Mouse (Mus musculus): ENCODE measurements at regions not wholly inside any gene's neighbourhood (a gene's known extent, or its start where the extent isn't known, plus 50 kb on each side); places are given as distances from the start of the nearest gene placed in this dataset.

DNA sequence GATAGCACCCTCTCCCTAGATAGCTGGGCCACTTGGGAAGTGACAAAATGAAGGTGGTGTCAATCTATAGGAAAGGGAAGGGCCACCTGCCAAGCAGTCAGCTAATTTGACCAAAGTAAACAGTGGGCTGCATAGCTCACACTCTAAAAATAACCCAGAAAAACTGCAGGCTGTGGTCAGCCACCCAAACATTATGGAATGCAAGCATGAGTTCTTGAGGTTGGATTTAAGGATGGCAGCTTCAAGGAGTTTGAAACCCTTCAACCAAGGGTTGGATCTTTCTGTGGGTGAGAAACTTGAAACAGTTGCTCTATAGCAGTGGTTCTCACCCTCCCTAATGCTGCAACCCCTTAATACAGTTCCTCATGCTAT lies 285.2 kb downstream of the Wdr11 start:
- no peak overlapping the region for H3K4me2 ChIP-seq
- H3K4me1 ChIP-seq (replicated peaks) = no peaks in the 10 kb centered on the region
- no peak overlapping the region for H3K4me3 ChIP-seq (replicated peaks)
- ATAC-seq (ENCODE audit: insufficient read depth) = no peak
- no peaks in the 10 kb centered on the region for H3K36me3 ChIP-seq (replicated peaks)
- H3K27me3 ChIP-seq = no peaks in the 10 kb centered on the region
- H3K9me3 ChIP-seq (replicated peaks) = no peaks in the 10 kb centered on the region
- no peak overlapping the region for H3K27ac ChIP-seq (replicated peaks)
- H3K9ac ChIP-seq = no peak overlapping the region

DNA sequence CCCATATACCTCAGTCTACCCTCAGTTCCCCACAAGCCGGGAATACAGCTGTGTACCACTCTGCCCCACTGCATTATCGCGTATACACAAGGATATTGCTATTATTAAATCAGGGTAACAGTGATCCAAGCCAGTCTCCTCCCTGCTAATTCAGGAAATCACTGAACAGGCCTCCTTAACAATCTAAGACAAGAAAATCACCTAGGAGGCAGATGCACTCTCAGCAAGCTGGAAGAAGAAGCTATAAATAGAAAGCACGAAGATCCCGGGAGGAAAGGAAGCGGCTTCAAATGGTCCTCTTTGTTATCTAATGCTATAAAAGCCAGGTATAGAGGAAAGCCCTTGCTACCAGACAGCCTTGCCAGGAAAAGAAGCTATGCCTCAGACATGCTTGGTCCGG lies 304.6 kb downstream of the Wdr11 start:
- no peaks in the 10 kb centered on the region for H3K36me3 ChIP-seq (replicated peaks)
- H3K4me2 ChIP-seq = no peak overlapping the region
- H3K27ac ChIP-seq (replicated peaks) = no peak overlapping the region
- H3K9me3 ChIP-seq (replicated peaks) = no peaks in the 10 kb centered on the region
- H3K27me3 ChIP-seq = no peaks in the 10 kb centered on the region
- H3K9ac ChIP-seq = no peak overlapping the region
- H3K4me1 ChIP-seq (replicated peaks) = no peaks in the 10 kb centered on the region
- no peak overlapping the region for H3K4me3 ChIP-seq (replicated peaks)
- WGBS (ENCODE audit: insufficient replicate concordance) = 59% methylated on average over 7 of the region's 7 CpGs
- ATAC-seq (ENCODE audit: insufficient read depth) = no peak

DNA sequence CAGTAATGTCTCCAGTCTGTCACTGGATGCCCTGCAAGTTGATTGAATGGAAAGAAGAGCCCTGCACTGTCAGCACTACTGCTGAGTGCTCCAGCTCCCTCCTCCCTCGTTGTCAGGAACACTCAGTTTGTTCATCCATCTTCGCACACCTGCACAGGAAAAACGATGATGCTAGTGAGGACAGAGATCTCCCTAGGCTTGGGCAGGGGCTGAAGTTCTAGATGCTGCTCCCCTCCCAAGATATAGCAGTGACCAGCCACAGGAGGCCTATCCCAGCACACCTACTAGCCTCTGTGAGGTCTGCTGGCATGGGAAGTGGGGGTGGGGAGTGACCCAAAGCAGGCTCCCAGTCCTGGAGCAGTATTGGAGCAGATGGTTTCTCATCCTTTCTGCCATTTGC lies 305.8 kb downstream of the Wdr11 start:
- Histone ChIP-seq H3K9ac (no peak overlapping the region), H3K9me3 (replicated peaks) (no peaks in the 10 kb centered on the region), H3K4me3 (replicated peaks) (no peak overlapping the region), H3K4me2 (no peak overlapping the region), H3K4me1 (replicated peaks) (no peaks in the 10 kb centered on the region), H3K36me3 (replicated peaks) (no peaks in the 10 kb centered on the region), H3K27ac (replicated peaks) (no peak overlapping the region), H3K27me3 (no peaks in the 10 kb centered on the region)
- WGBS (ENCODE audit: insufficient replicate concordance) = 53% methylated on average over 3 of the region's 3 CpGs
- ATAC-seq (ENCODE audit: insufficient read depth) = no peak

DNA sequence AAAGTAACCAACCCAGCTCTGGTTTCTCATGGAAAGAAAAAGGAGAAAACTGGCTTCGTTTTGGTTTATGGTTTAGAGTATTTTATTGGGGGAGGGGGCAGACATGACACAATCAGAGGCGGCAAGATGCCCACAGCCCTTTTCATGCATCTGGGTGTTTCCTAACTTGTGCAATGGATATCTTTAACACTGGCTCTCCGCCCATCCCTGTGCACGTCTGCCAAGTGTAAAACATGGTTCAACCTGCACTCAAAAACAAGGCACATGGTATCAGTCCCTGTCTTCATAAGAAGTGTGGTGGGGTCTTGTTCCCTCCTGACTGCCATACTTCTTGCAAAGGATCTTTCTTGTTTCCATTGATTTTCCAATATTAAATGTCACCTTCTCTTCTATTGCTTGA lies 310.6 kb downstream of the Wdr11 start:
- H3K27me3 ChIP-seq = no peaks in the 10 kb centered on the region
- no peaks in the 10 kb centered on the region for H3K4me1 ChIP-seq (replicated peaks)
- no peak overlapping the region for H3K27ac ChIP-seq (replicated peaks)
- no peak for ATAC-seq (ENCODE audit: insufficient read depth)
- H3K9me3 ChIP-seq (replicated peaks) = no peaks in the 10 kb centered on the region
- no peak overlapping the region for H3K9ac ChIP-seq
- no peak overlapping the region for H3K4me3 ChIP-seq (replicated peaks)
- H3K36me3 ChIP-seq (replicated peaks) = no peaks in the 10 kb centered on the region
- WGBS (ENCODE audit: insufficient replicate concordance) = 51% methylated on average over 4 of the region's 4 CpGs
- no peak overlapping the region for H3K4me2 ChIP-seq

DNA sequence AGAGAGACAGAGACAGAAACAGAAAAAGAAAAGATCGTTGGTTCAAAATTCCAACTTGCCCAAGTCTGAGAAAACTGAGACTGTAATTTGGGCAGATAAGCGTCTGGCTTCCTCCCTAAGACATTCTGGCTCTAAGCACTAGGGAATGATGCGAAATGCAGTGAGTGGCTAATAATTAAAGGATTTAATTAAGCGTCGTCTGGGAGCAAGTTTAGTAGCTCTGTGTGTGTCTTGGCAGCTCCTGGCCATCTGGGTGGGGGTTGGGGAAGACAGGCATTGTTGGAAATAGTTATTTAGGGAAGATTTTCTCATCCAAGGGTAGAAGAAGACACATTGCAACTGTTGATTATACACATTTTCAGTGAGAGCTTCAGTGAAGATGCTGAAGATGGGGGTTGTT lies 311.5 kb downstream of the Wdr11 start:
- H3K4me3 ChIP-seq (replicated peaks) = no peak overlapping the region
- WGBS (ENCODE audit: insufficient replicate concordance) = 57% methylated on average over 5 of the region's 5 CpGs

DNA sequence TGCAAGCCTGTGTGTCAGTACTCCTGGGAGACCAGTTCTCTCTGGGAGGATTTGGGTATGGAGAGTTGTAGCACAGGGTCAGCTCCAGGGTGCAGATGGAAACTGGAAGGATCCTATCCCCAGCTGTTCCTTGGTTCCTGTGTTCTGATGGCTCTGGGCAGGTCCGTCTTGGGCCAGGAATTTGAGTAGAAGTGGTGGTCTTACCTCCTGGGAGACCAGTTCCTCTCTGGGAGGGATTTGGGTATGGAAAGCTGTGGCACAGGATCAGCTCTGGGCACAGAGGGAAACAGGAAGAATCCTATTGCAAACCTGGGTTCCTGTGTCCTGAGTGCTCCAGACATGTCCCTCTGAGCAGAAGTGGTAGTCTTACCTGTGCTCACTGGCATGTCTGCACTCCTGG lies 314.5 kb downstream of the Wdr11 start:
- H3K4me2 ChIP-seq = no peak overlapping the region
- H3K4me3 ChIP-seq (replicated peaks) = no peak overlapping the region
- H3K9me3 ChIP-seq (replicated peaks) = no peaks in the 10 kb centered on the region
- H3K36me3 ChIP-seq (replicated peaks) = no peaks in the 10 kb centered on the region
- no peak overlapping the region for H3K27ac ChIP-seq (replicated peaks)
- no peaks in the 10 kb centered on the region for H3K27me3 ChIP-seq
- H3K9ac ChIP-seq = no peak overlapping the region
- ATAC-seq (ENCODE audit: insufficient read depth) = no peak
- no peaks in the 10 kb centered on the region for H3K4me1 ChIP-seq (replicated peaks)
- WGBS (ENCODE audit: insufficient replicate concordance) = 37% methylated on average over 1 of the region's 1 CpGs

More for the DNA sequence above, 311.5 kb downstream of the Wdr11 start:
- no peaks in the 10 kb centered on the region for H3K4me1 ChIP-seq (replicated peaks)
- no peaks in the 10 kb centered on the region for H3K9me3 ChIP-seq (replicated peaks)
- no peak overlapping the region for H3K4me2 ChIP-seq
- H3K36me3 ChIP-seq (replicated peaks) = no peaks in the 10 kb centered on the region
- no peak for ATAC-seq (ENCODE audit: insufficient read depth)
- no peaks in the 10 kb centered on the region for H3K27me3 ChIP-seq
- H3K27ac ChIP-seq (replicated peaks) = no peak overlapping the region
- no peak overlapping the region for H3K9ac ChIP-seq

DNA sequence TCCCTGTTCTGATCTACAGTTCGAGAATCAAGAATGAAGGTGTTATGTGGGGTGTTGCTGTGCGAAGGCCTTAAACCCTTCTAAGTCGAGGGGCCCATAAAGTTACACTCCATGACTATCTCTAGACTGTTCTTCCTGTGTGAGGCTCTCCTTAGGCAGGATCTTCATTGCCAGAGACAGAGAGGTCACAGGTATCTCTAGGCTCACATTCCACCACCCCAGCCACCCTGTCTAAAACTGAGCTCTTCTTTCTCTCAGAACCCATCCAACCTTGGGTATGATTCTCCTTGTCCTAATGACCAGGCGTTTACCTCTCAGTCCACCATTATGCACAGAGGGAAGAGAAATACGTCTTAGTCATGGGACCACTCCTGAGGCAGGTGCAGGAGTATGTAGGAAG lies 317.2 kb downstream of the Wdr11 start:
- H3K4me2 ChIP-seq = no peak overlapping the region
- H3K27me3 ChIP-seq = no peaks in the 10 kb centered on the region
- no peaks in the 10 kb centered on the region for H3K36me3 ChIP-seq (replicated peaks)
- H3K9me3 ChIP-seq (replicated peaks) = no peaks in the 10 kb centered on the region
- no peak overlapping the region for H3K9ac ChIP-seq
- no peaks in the 10 kb centered on the region for H3K4me1 ChIP-seq (replicated peaks)
- no peak for ATAC-seq (ENCODE audit: insufficient read depth)
- no peak overlapping the region for H3K27ac ChIP-seq (replicated peaks)
- no peak overlapping the region for H3K4me3 ChIP-seq (replicated peaks)
- WGBS (ENCODE audit: insufficient replicate concordance) = 66% methylated on average over 5 of the region's 5 CpGs

DNA sequence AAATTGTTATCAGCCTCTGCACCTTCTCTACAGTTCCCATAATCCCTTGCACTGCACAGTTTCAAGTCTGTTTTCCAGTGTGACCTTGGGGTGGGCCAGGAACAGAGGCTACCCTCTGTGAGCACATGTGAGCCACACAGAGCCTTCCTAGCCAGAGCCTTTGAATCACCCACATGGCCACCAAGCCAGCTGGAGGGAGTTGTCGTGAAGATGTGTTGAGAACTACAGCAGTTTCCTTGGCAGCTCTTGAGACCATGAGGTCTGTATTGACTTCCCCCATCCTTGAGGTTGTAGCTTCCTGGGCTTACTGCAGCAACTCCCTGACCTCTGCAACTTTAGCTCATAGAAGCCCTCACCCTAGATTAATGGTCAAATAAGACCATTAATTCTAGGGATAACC lies 318.1 kb downstream of the Wdr11 start:
- Histone ChIP-seq H3K9me3 (replicated peaks) (no peaks in the 10 kb centered on the region), H3K27me3 (no peaks in the 10 kb centered on the region), H3K4me3 (replicated peaks) (no peak overlapping the region), H3K27ac (replicated peaks) (no peak overlapping the region), H3K36me3 (replicated peaks) (no peaks in the 10 kb centered on the region), H3K4me1 (replicated peaks) (no peaks in the 10 kb centered on the region), H3K9ac (no peak overlapping the region), H3K4me2 (no peak overlapping the region)
- 59% methylated on average over 1 of the region's 1 CpGs for WGBS (ENCODE audit: insufficient replicate concordance)
- ATAC-seq (ENCODE audit: insufficient read depth) = no peak

DNA sequence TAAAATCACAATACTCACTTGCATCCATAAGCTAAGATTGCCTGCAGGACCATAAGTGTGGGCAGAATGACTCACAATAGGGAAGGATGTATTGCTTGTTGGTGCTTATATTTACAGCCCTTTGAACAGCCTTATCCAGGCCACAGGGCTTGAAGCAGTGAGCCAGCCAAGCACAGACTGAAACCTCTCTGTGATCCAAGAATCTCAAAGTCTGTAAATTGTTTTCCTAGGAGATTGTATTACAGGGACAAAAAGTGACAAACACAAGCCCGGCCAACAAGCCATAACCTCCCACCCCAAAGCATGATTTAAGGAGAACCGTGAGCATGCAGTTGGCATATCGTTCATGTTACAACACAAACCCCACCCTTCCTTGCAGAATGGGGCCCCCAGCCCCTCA lies 319.2 kb downstream of the Wdr11 start:
- Histone ChIP-seq H3K27ac (replicated peaks) (no peak overlapping the region), H3K4me3 (replicated peaks) (no peak overlapping the region), H3K4me2 (no peak overlapping the region), H3K4me1 (replicated peaks) (no peaks in the 10 kb centered on the region), H3K9ac (no peak overlapping the region), H3K27me3 (no peaks in the 10 kb centered on the region), H3K9me3 (replicated peaks) (no peaks in the 10 kb centered on the region), H3K36me3 (replicated peaks) (no peaks in the 10 kb centered on the region)
- 17% methylated on average over 3 of the region's 3 CpGs for WGBS (ENCODE audit: insufficient replicate concordance)
- no peak for ATAC-seq (ENCODE audit: insufficient read depth)

DNA sequence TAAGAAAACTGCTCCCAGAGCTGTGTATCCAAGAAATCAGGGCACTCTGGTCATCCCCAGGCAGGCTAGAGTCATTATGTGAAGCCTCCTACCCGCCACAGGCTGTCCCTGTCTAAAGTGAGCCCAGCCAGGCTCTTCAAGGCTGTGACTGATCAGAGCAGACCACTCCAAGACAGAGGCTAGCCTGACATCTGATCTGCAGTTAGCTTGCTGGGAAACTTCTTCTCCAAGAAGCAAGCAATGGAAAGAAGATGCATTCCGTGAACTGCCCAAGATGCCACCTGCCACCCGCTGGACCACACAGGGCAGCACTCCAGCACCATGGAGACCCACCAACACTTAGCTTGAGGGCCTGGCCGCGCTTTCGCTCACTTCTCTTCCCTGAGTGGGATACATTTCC lies 323.2 kb downstream of the Wdr11 start:
- H3K27ac ChIP-seq (replicated peaks) = no peak overlapping the region
- no peaks in the 10 kb centered on the region for H3K27me3 ChIP-seq
- no peaks in the 10 kb centered on the region for H3K9me3 ChIP-seq (replicated peaks)
- no peaks in the 10 kb centered on the region for H3K36me3 ChIP-seq (replicated peaks)
- WGBS (ENCODE audit: insufficient replicate concordance) = 68% methylated on average over 6 of the region's 6 CpGs
- no peak overlapping the region for H3K9ac ChIP-seq
- no peaks in the 10 kb centered on the region for H3K4me1 ChIP-seq (replicated peaks)
- no peak overlapping the region for H3K4me2 ChIP-seq
- no peak overlapping the region for H3K4me3 ChIP-seq (replicated peaks)
- ATAC-seq (ENCODE audit: insufficient read depth) = no peak

DNA sequence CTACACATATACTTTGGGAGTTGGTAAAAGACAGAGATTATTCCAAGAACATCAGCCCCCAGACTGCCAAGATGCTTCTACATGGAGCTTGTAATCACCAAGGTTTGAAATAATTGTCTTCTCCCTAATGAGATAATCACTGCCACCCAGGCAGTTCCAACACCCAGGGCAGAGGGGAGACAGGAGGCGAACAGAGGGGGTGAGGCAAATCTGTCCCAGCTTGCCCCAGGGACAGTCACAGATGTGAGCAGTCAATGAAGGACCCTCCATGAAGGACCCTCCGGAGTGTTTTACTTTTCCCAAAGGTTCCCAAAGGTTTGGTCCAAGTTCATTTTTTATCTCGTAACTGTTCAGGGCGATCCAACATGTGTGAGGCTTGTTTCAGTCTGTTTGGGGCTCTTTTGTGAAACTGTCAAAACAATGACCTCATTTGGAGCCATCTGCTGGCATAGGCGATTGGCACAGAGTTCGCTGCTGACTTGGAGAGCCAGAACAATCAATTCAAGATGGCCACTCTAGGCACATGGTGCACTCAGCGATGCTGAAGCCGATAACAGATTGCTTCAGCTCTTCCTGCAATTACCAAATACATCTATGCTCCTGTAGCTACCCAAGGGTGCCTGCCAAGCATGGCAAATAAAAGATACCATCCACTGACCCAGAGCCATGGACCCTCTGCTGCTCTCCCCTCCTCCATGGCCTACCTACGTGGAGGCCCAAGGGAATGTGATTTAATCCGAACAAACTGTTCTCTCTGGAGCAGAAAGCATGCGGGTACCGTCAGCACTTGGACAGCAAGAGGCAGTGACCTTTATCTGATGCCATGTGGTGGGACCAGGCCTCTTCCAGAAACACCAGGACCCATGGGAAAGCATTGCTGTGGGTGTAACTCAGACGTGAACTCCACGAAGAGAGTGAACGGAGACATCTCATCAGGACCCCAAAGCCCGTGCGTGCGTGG lies 326.9 kb downstream of the Wdr11 start:
- no peak overlapping the region for H3K9ac ChIP-seq
- H3K27me3 ChIP-seq = no peaks in the 10 kb centered on the region
- H3K9me3 ChIP-seq (replicated peaks) = no peaks in the 10 kb centered on the region
- no peaks in the 10 kb centered on the region for H3K4me1 ChIP-seq (replicated peaks)
- no peak overlapping the region for H3K27ac ChIP-seq (replicated peaks)
- ATAC-seq (ENCODE audit: insufficient read depth) = no peak
- H3K36me3 ChIP-seq (replicated peaks) = no peaks in the 10 kb centered on the region
- 68% methylated on average over 18 of the region's 18 CpGs for WGBS (ENCODE audit: insufficient replicate concordance)
- H3K4me2 ChIP-seq = no peak overlapping the region
- H3K4me3 ChIP-seq (replicated peaks) = no peak overlapping the region

DNA sequence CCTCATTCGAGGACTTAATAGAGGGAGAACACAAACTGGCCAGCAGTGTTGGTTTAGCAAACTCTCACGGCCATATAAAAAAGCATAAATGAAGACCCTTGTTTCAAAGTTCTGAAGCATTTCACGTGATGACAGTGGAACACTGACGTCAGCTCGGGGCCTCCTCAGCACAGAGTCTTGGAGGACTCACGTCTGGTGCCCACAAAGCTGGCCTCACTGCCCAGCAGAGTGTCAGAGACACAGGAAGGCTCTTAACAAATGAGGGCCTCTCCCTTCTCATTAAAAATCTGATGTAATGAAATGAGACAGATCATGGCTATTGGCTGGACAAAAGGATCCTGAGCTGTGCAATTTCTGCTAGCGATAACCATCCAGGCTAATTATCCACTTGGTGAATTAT lies 330.6 kb downstream of the Wdr11 start:
- no peaks in the 10 kb centered on the region for H3K4me1 ChIP-seq (replicated peaks)
- 60% methylated on average over 7 of the region's 7 CpGs for WGBS (ENCODE audit: insufficient replicate concordance)
- H3K27me3 ChIP-seq = no peaks in the 10 kb centered on the region
- no peak for ATAC-seq (ENCODE audit: insufficient read depth)
- H3K4me2 ChIP-seq = no peak overlapping the region
- no peaks in the 10 kb centered on the region for H3K36me3 ChIP-seq (replicated peaks)
- no peak overlapping the region for H3K9ac ChIP-seq
- H3K4me3 ChIP-seq (replicated peaks) = no peak overlapping the region
- H3K27ac ChIP-seq (replicated peaks) = no peak overlapping the region
- H3K9me3 ChIP-seq (replicated peaks) = no peaks in the 10 kb centered on the region
